ENCODE assay signal across 19 mouse cellular contexts in the genomic region with DNA sequence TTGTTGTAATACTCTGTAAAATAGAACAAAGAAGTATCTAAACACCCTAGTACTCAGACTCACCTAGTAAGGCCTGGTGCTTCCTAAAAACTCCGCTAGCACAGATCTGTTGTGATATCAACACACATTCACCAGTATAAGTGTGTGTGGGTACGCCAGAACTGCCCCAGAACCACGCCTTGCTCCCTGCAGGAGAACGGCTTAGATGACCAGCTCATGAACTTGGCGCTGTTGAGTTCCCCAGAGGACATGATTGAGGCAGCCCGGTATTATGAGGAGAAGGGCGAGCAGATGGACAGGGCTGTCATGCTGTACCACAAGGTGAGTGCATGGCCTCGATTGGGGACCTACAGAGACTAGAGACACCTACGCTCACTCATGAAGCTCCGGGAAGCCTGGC. TPM values are rescaled to one million over a fixed set of nuclear protein-coding genes. Genes with fewer than 3 reads are reported as not detected.
"Had no signal": no experiment of that assay in that cellular context is flagged by ENCODE, and none has a peak within 500 bp of the region (broad histone marks: within the 10 kb centered on the region; RNA-seq: fewer than 3 reads in every experiment).

No protein-coding gene starts in this region.

- H3K9me3 ChIP-seq: limb, embryonic 15.5 days; midbrain, embryonic 10.5 days; neural tube, embryonic 12.5 days had no signal

- H3K4me3 ChIP-seq: limb, embryonic 15.5 days; midbrain, embryonic 10.5 days; neural tube, embryonic 12.5 days had no signal

- H3K4me1 ChIP-seq: limb, embryonic 15.5 days; midbrain, embryonic 10.5 days; neural tube, embryonic 12.5 days had no signal

- DNase-seq: kidney, adult 18-20 months; kidney, postnatal 14 days; lung, embryonic 14.5 days; lung, postnatal 10 days; lung, postnatal 4 days; midbrain, embryonic 14.5 days; retina, postnatal 1 day; right cerebral cortex, postnatal 4 days; spleen, adult 18-20 months; thymus, adult 18-20 months; thymus, postnatal 14 days had no signal

- H3K27me3 ChIP-seq: limb, embryonic 15.5 days; neural tube, embryonic 12.5 days had no signal

- H3K27ac ChIP-seq: limb, embryonic 15.5 days; midbrain, embryonic 10.5 days; neural tube, embryonic 12.5 days had no signal

- H3K4me2 ChIP-seq: limb, embryonic 15.5 days; lung, embryonic 14.5 days; neural tube, embryonic 12.5 days had no signal

- H3K9ac ChIP-seq: limb, embryonic 15.5 days; lung, embryonic 14.5 days; neural tube, embryonic 12.5 days had no signal

RNA-seq across cellular contexts. Expression of a gene that starts 7.1 kb away (rescaled TPM):
- total RNA-seq: megakaryocyte, adult 5-6 weeks; monocyte, adult 5-6 weeks; neutrophil, adult 5-6 weeks had no signal

RNA-seq across cellular contexts. Expression of a gene that starts 30.1 kb away (rescaled TPM):
- total RNA-seq: megakaryocyte, adult 5-6 weeks; monocyte, adult 5-6 weeks; neutrophil, adult 5-6 weeks had no signal
- polyA plus RNA-seq: kidney, embryonic 14.5 days; lung, embryonic 14.5 days; midbrain, embryonic 10.5 days; midbrain, embryonic 14.5 days; neural tube, embryonic 12.5 days; urinary bladder, adult 2 months had no signal
